Mouse (Mus musculus): ENCODE data around the gene 2210408I21Rik. TPM values are rescaled to one million over a fixed set of nuclear protein-coding genes. Genes with fewer than 3 reads are reported as not detected.
A peak's percentile ranks its signal among the peaks of the same experiment; 100 is the strongest.
"Not testable (repeated sequence)": the region's sequence is repeated elsewhere in the genome, so short reads cannot be mapped to it uniquely, and the experiment has no call there.

2210408I21Rik gene
- polyA plus RNA-seq (2015; fragmentation: Nextera tagmentation; extraction: Ambion mirVana): 2.8 and 3.1 TPM in 2 replicates

DNA sequence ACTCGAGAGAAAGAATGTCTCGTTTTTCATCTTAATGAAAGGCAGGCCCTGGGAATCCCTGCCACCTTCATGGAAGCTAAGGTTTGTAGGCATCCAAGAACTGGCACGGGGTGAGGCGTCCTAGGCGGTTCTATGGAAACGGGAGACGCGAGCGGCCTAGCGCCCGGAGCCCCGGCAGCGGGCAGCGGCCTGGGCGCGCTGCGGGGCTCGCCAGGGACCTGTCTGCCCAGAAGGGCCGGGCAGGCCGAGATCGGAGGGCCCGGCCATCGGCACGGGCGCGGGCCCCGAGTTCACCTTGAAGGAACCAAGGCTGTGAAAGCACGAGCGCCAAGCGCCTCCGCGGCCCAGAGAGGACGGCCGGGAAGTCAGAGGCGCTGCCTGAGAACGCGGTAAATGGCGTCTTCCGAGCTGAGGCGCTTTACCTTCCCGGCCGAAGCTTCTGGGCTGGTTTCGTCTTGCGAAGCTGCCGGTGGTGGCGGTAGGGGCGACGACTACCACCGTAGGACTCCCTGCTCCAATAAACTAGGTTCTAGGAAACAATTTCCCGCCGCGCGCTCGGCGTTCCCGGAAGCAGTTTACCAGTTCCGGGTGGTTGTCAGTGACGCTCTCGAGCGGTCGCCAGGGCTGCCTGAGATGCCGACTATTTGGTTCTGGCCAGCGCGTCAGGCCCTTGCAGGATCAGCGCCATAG lies at the start of gene 2210408I21Rik, which contains the start of gene Slf1:
TSS of gene 2210408I21Rik (plus strand) at position 610 of the 690 bp plus-strand sequence.
TSS of gene Slf1 (minus strand) at position 543 of the 690 bp plus-strand sequence.
- H3K4me1 ChIP-seq (replicated peaks; ENCODE audit: control insufficient read depth, insufficient read depth, low read length): 0 out of 2 replicates have a peak, but pooled peaks cover 3% of the 10 kb centered on the region
- peak within 1 kb of the TSS; percentile 88 for H3K27ac ChIP-seq (ENCODE audit: low read depth, low read length)
- no peaks in the 10 kb centered on the region for H3K27me3 ChIP-seq (replicated peaks; ENCODE audit: control insufficient read depth, insufficient read depth, low read length)
- H3K9ac ChIP-seq (ENCODE audit: low read depth, low read length): peak within 1 kb of the TSS; percentile 92
- no peaks in the 10 kb centered on the region for H3K36me3 ChIP-seq (ENCODE audit: control insufficient read depth, insufficient read depth)
- ATAC-seq: peak; percentile 97
- no peak for TF ChIP-seq CTCF (IDR thresholded peaks at IDR 0.05; ENCODE audit: low read depth)
- under 1% methylated on average over 65 of the region's 65 CpGs for WGBS
- H3K4me2 ChIP-seq (replicated peaks; ENCODE audit: low read depth): peak within 1 kb of the TSS; percentile 71
- no peaks in the 10 kb centered on the region for H3K9me3 ChIP-seq (ENCODE audit: control insufficient read depth)
- peak within 1 kb of the TSS; percentile 99 for H3K4me3 ChIP-seq (ENCODE audit: low read depth, low read length)

GRCm38 (mm10) chr13:77092876-77093275 lies 42.5 kb upstream of the 2210408I21Rik start:
- not testable (repeated sequence) for H3K27ac ChIP-seq (ENCODE audit: low read depth, low read length); H3K9me3 ChIP-seq (ENCODE audit: control insufficient read depth); H3K36me3 ChIP-seq (ENCODE audit: control insufficient read depth, insufficient read depth); H3K9ac ChIP-seq (ENCODE audit: low read depth, low read length); ATAC-seq; H3K4me3 ChIP-seq (ENCODE audit: low read depth, low read length); H3K4me1 ChIP-seq (replicated peaks; ENCODE audit: control insufficient read depth, insufficient read depth, low read length); H3K27me3 ChIP-seq (replicated peaks; ENCODE audit: control insufficient read depth, insufficient read depth, low read length); H3K4me2 ChIP-seq (replicated peaks; ENCODE audit: low read depth)
- 88% methylated on average over 1 of the region's 1 CpGs for WGBS

DNA sequence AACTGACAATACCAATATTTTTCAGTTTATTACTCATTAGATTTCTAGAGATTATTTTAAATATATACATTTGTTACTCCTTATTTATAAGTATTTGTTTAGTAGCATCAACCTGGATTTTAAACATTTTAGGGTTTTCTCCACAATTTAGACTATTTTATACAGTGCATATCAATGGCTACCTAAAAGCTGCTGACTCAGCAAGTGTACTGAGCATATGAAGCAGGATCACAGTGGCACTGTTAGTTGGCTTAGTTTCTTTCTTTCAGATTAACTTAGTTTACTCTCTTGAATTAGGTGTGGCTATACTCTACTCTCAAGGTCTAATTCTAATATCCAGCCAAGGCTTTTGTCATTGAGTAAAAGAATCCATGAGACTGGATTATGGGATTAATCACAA lies 27.6 kb upstream of the 2210408I21Rik start:
- no peak for ATAC-seq
- H3K9me3 ChIP-seq (ENCODE audit: control insufficient read depth): no peaks in the 10 kb centered on the region
- TF ChIP-seq CTCF (IDR thresholded peaks at IDR 0.05; ENCODE audit: low read depth): no peak

GRCm38 (mm10) chr13:77118695-77119094 lies 16.6 kb upstream of the 2210408I21Rik start:
- H3K27me3 ChIP-seq (replicated peaks; ENCODE audit: control insufficient read depth, insufficient read depth, low read length): no peaks in the 10 kb centered on the region
- TF ChIP-seq CTCF (IDR thresholded peaks at IDR 0.05; ENCODE audit: low read depth): no peak
- H3K4me2 ChIP-seq (replicated peaks; ENCODE audit: low read depth): no peak overlapping the region
- H3K9me3 ChIP-seq (ENCODE audit: control insufficient read depth): no peaks in the 10 kb centered on the region
- ATAC-seq: no peak
- no peak overlapping the region for H3K9ac ChIP-seq (ENCODE audit: low read depth, low read length)
- no peak overlapping the region for H3K4me3 ChIP-seq (ENCODE audit: low read depth, low read length)
- WGBS: 53% methylated on average over 4 of the region's 4 CpGs
- H3K27ac ChIP-seq (ENCODE audit: low read depth, low read length): no peak overlapping the region
- no peaks in the 10 kb centered on the region for H3K4me1 ChIP-seq (replicated peaks; ENCODE audit: control insufficient read depth, insufficient read depth, low read length)
- H3K36me3 ChIP-seq (ENCODE audit: control insufficient read depth, insufficient read depth): no peaks in the 10 kb centered on the region

More for the DNA sequence above, 27.6 kb upstream of the 2210408I21Rik start:
- H3K4me2 ChIP-seq (replicated peaks; ENCODE audit: low read depth): no peak overlapping the region
- no peaks in the 10 kb centered on the region for H3K4me1 ChIP-seq (replicated peaks; ENCODE audit: control insufficient read depth, insufficient read depth, low read length)
- no peak overlapping the region for H3K4me3 ChIP-seq (ENCODE audit: low read depth, low read length)
- no peaks in the 10 kb centered on the region for H3K27me3 ChIP-seq (replicated peaks; ENCODE audit: control insufficient read depth, insufficient read depth, low read length)
- H3K27ac ChIP-seq (ENCODE audit: low read depth, low read length): no peak overlapping the region
- no peak overlapping the region for H3K9ac ChIP-seq (ENCODE audit: low read depth, low read length)
- peaks cover 6% of the 10 kb centered on the region; the same call in 1 of the 2 replicates for H3K36me3 ChIP-seq (ENCODE audit: control insufficient read depth, insufficient read depth)

GRCm38 (mm10) chr13:77125159-77125558 lies 10.2 kb upstream of the 2210408I21Rik start:
- Histone ChIP-seq H3K4me2 (replicated peaks; ENCODE audit: low read depth) (no peak overlapping the region), H3K36me3 (ENCODE audit: control insufficient read depth, insufficient read depth) (no peaks in the 10 kb centered on the region), H3K27me3 (replicated peaks; ENCODE audit: control insufficient read depth, insufficient read depth, low read length) (no peaks in the 10 kb centered on the region), H3K27ac (ENCODE audit: low read depth, low read length) (no peak overlapping the region), H3K9ac (ENCODE audit: low read depth, low read length) (no peak overlapping the region), H3K9me3 (ENCODE audit: control insufficient read depth) (no peaks in the 10 kb centered on the region), H3K4me1 (replicated peaks; ENCODE audit: control insufficient read depth, insufficient read depth, low read length) (no peaks in the 10 kb centered on the region), H3K4me3 (ENCODE audit: low read depth, low read length) (no peak overlapping the region)
- WGBS: 95% methylated on average over 3 of the region's 3 CpGs
- no peak for ATAC-seq
- TF ChIP-seq CTCF (IDR thresholded peaks at IDR 0.05; ENCODE audit: low read depth): no peak

DNA sequence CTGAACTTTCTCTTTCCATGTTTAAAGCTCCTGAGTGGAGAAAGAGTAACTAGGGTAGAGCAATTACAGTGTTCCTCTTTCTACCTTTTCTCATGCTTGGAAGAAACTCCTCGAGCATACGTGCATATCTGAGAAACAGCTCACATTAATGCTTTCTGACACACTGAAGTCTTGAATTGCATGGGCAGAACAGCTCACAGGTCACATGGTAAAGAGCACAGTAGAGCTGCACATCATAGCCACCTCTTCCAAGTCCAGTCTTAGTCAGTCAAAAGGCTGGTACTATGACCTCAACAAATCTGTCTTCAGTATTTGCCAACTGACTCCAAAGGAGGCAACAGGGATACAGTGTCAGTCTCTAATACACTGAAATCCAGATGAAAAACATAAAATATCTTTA lies 7.1 kb upstream of the 2210408I21Rik start:
- H3K9ac ChIP-seq (ENCODE audit: low read depth, low read length): no peak overlapping the region

More for the DNA sequence above, 7.1 kb upstream of the 2210408I21Rik start:
- TF ChIP-seq CTCF (IDR thresholded peaks at IDR 0.05; ENCODE audit: low read depth): no peak
- H3K9me3 ChIP-seq (ENCODE audit: control insufficient read depth): no peaks in the 10 kb centered on the region
- WGBS: 86% methylated on average over 2 of the region's 2 CpGs
- 0 out of 2 replicates have a peak, but pooled peaks cover 3% of the 10 kb centered on the region for H3K4me1 ChIP-seq (replicated peaks; ENCODE audit: control insufficient read depth, insufficient read depth, low read length)
- ATAC-seq: no peak
- no peak overlapping the region for H3K4me3 ChIP-seq (ENCODE audit: low read depth, low read length)
- no peak overlapping the region for H3K4me2 ChIP-seq (replicated peaks; ENCODE audit: low read depth)
- H3K36me3 ChIP-seq (ENCODE audit: control insufficient read depth, insufficient read depth): no peaks in the 10 kb centered on the region
- no peak overlapping the region for H3K27ac ChIP-seq (ENCODE audit: low read depth, low read length)
- no peaks in the 10 kb centered on the region for H3K27me3 ChIP-seq (replicated peaks; ENCODE audit: control insufficient read depth, insufficient read depth, low read length)
